Mouse (Mus musculus): ENCODE results near the gene Tm2d1. TPM values are rescaled to one million over a fixed set of nuclear protein-coding genes. Genes with fewer than 3 reads are reported as not detected.
"Not testable (repeated sequence)": the region's sequence is repeated elsewhere in the genome, so short reads cannot be mapped to it uniquely, and the experiment has no call there.

Gene Tm2d1
- 50.0 and 52.2 TPM in 2 replicates for polyA plus RNA-seq (2012; rRNA removed)

DNA sequence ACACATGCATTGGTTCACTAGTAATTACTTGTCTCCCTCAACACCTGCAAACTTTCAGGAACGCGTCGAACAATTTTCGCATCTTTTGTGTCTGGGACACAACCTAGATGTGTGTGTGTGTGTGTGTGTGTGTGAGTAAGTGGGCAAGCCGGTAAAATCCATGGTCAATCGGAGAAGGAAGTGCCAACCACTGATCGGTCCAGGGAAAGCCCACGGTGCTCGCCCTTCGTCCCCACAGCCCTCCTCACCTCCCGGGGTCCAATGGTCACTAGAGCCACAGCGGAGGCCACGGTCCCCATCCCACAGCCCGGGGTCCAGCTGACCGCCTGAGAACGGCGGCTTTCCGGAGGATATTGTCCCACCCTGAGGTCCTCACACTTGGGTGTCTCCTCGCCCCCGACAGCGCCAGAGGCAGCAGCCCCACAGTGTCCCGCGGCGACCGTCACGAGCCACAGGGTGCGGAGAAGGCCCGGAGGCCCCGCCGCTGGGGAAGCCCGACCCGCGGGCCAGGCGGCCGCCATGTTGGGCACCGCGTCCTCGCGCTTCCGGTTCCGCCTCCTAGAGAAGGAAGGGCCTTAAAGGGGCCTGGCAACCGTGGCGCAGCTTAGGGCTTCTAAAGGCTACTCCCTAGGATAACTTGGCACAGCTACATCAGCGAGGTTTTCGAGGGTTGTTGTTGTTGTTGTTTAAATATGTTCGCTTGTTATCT, at the start of gene Tm2d1:
TSS of gene Tm2d1 (minus strand) at position 591 of the 709 bp plus-strand sequence.
- TF ChIP-seq POLR2A (IDR thresholded peaks at IDR 0.05; ENCODE audit: borderline replicate concordance, extremely low read depth, insufficient read depth, insufficient read length, poor library complexity, severe bottlenecking): peak; percentile 100
- no peak for TF ChIP-seq CTCF (IDR thresholded peaks at IDR 0.05; ENCODE audit: borderline replicate concordance, extremely low read depth, insufficient read depth, insufficient read length)
- DNase-seq (ENCODE audit: low read depth): peak; percentile 93

DNA sequence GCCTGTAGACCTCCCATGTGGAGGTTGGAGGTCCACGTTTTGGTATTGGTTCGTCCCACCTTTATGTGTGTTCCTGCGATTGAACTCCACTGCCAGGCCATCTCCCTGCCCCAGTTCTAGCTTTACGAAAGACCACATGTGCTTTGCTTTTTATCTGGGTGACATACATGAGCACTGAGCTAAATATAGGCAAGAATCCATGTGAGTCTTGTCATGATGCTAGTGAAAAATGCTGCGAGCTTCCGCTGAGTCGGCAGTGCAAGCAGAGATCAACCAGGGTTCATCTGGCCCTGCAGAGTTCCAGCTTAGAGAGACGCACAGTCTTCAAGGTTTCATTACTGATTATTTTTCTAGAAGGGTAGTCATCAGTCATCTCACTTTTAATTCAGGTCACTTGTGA, 45.3 kb upstream of the Tm2d1 start:
- DNase-seq (ENCODE audit: low read depth): no peak
- TF ChIP-seq CTCF (IDR thresholded peaks at IDR 0.05; ENCODE audit: borderline replicate concordance, extremely low read depth, insufficient read depth, insufficient read length): no peak
- no peak for TF ChIP-seq POLR2A (IDR thresholded peaks at IDR 0.05; ENCODE audit: borderline replicate concordance, extremely low read depth, insufficient read depth, insufficient read length, poor library complexity, severe bottlenecking)

DNA sequence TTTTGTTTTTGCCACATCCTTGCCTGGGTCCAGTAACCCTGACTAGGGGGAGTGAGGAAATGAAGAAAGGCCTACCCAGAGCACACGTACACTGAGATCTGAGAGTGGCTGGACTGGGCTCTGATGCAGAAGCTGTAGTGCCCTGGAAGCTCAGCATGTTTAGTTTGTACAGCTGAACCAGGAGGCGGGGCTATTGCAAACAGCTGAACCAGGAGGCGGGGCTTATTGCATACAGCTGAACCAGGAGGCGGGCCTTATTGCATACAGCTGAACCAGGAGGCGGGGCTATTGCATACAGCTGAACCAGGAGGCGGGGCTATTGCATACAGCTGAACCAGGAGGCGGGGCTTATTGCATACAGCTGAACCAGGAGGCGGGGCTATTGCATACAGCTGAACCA, 32.0 kb upstream of the Tm2d1 start:
- not testable (repeated sequence) for DNase-seq (ENCODE audit: low read depth)

DNA sequence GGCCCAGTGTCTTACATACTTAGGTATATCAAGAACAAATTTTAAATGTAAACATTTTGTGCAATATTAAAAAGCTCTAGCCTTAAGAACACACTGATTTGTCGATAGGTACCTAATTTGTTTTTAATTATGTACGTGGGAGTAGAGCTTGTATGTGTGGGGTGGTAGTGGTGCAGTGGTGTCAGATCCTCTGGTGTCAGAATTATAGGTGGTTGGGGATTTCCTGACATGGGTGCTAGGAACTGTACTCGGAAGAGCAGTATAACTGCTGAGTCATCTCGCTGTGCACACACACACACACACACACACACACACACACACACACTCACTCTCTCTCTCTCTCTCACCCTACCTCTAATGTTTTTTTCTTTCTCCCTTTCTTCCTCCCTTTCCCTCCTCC, 25.3 kb upstream of the Tm2d1 start:
- TF ChIP-seq CTCF (IDR thresholded peaks at IDR 0.05; ENCODE audit: borderline replicate concordance, extremely low read depth, insufficient read depth, insufficient read length): no peak
- no peak for TF ChIP-seq POLR2A (IDR thresholded peaks at IDR 0.05; ENCODE audit: borderline replicate concordance, extremely low read depth, insufficient read depth, insufficient read length, poor library complexity, severe bottlenecking)
- no peak for DNase-seq (ENCODE audit: low read depth)

DNA sequence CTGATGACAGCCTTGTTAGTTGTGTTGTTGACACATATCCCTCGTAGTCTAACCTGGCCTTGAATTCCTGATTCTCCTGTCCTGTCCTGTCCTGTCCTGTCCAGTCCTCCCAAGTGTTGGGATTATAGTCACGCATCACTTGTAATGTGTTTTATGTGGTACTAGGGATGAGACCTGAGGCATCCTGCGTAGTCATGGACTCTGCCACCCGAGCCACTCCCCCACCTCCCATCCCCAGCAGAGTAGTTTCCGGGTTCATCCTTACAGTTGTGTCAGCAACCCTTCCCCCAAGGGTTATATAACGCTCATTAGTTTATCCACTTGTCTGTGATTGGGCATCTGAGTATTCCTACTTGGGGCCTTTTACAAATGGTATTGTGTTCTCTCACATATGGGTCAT, 21.3 kb upstream of the Tm2d1 start:
- DNase-seq (ENCODE audit: low read depth): no peak
- TF ChIP-seq CTCF (IDR thresholded peaks at IDR 0.05; ENCODE audit: borderline replicate concordance, extremely low read depth, insufficient read depth, insufficient read length) (no peak), POLR2A (IDR thresholded peaks at IDR 0.05; ENCODE audit: borderline replicate concordance, extremely low read depth, insufficient read depth, insufficient read length, poor library complexity, severe bottlenecking) (no peak)

DNA sequence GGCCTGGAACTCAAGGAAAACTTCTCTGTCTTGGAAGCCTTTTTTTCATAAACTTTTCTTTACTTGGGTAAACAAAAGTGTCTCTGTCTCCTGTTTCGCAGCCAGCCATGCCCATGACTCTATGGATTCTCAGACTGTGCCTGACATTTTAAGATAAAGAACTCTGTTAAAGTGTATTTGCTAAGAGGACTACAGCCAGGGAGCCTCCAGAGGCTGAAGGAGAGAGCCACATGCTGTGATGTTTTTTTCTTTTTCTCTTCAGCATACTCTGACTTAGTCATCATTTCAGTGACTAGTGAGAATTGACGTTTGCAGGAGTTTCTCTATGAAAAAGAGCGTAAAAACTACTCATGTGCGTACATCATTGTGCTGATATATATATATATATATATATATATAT, 20.4 kb upstream of the Tm2d1 start:
- TF ChIP-seq CTCF (IDR thresholded peaks at IDR 0.05; ENCODE audit: borderline replicate concordance, extremely low read depth, insufficient read depth, insufficient read length) (no peak), POLR2A (IDR thresholded peaks at IDR 0.05; ENCODE audit: borderline replicate concordance, extremely low read depth, insufficient read depth, insufficient read length, poor library complexity, severe bottlenecking) (no peak)
- no peak for DNase-seq (ENCODE audit: low read depth)

DNA sequence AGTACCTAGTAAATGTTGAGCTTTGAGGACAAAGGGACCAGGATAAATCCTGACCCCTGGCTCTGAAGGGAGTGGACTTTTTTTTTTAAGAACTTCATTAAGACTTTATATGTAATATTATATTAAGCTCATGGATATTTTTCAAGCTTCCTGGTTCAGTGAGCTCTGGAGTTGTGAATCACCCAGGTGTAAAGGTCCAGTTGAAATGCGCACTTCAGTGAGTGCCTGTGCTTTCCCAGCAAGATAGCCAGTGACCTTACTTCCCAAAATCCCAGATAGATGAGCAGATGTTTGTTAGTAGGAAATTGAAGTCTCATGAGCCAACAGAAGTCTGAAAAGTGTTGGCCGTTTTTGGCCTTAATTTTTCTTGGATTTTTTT, 18.5 kb upstream of the Tm2d1 start:
- DNase-seq (ENCODE audit: low read depth): no peak

DNA sequence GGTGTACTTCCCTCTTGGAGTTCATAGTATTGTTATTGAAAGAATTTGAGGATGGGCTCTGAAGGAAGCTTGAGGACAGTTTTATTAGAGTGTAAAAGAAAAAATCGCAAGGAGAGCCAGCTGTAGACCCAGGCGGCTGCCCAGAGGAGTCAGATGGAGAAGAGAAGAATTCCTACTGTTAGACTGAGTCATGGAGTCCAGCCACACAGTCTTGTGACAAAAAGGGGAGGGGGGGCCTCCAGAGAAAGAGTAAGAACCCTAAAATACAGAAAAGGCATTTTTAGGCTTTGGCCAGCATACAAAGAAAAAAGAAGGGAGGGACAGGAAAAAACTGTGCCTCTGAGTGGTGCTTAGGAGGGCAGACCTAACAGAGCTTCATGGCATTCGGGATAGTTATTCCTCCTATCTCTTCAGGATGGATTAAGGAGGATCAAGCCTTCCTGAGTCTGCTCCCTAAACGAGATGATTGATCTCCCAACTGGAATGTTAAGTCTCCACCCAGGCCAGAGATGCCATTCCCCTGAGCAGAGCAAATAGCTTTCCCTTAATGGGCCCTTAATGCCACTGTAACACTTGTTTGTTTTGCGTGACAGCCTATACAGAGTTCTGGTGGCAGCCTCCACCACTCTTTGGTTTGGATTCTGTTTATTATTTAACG, 17.9 kb upstream of the Tm2d1 start:
- DNase-seq (ENCODE audit: low read depth): no peak
- no peak for TF ChIP-seq POLR2A (IDR thresholded peaks at IDR 0.05; ENCODE audit: borderline replicate concordance, extremely low read depth, insufficient read depth, insufficient read length, poor library complexity, severe bottlenecking)
- TF ChIP-seq CTCF (IDR thresholded peaks at IDR 0.05; ENCODE audit: borderline replicate concordance, extremely low read depth, insufficient read depth, insufficient read length): no peak

More for the DNA sequence above, 18.5 kb upstream of the Tm2d1 start:
- TF ChIP-seq POLR2A (IDR thresholded peaks at IDR 0.05; ENCODE audit: borderline replicate concordance, extremely low read depth, insufficient read depth, insufficient read length, poor library complexity, severe bottlenecking) (no peak), CTCF (IDR thresholded peaks at IDR 0.05; ENCODE audit: borderline replicate concordance, extremely low read depth, insufficient read depth, insufficient read length) (no peak)

DNA sequence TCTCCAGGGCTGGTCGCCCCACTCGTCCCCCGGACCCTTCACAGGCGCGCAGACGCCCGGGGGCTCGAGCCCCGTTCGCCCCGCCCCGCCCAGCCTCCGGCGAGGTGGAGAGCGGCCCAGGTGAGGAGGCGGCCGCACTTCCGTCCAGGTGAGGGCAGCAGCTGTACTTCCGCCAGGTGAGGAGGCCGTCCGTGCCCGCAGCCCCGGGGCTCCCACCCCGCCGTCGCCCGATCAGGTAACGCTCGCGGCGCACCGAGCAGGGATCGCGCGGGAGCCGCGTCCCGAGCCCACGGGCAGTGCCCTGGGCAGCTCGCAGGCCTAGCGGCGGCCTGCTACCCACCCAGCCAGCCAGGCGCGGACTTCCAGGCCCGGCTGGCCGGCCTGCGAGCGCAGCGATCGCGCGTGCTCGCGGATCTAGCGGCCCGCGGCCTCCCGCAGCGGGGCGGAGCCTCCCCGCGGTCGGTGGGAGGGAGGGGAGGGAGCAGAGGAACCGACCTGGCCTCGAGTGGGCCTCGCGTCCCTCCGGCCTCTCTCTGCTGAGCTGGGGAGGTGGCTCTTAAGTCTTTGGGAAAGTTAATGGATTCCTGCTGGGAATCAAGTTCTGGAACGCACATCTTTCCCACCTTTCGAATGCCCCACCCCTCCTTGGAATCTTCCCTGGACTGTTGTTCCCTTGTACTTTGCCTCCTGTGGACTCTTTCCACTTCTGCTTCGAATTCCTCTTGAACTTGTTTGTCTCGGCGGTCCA, 12.8 kb upstream of the Tm2d1 start, which contains the start of gene Patj:
TSS of gene Patj (plus strand) at position 96 of the 748 bp plus-strand sequence.
- peak; percentile 79 for DNase-seq (ENCODE audit: low read depth)
- TF ChIP-seq POLR2A (IDR thresholded peaks at IDR 0.05; ENCODE audit: borderline replicate concordance, extremely low read depth, insufficient read depth, insufficient read length, poor library complexity, severe bottlenecking) (peak; percentile 88), CTCF (IDR thresholded peaks at IDR 0.05; ENCODE audit: borderline replicate concordance, extremely low read depth, insufficient read depth, insufficient read length) (no peak)

DNA sequence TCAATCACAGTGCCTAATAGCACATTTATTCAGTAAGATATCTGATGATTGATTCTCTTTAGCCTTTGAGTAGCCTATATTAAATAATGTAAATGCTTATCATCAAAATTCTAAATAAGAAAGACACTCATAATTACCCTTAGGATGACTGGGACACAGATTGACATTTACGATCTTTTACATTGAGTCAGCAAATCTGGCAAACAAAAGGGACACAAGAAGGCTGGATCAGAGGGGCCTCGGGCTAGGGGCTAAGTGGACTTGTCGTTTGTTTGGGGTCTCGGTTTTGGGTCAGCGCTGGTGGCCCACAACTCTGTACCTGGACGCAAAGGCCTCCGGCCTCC, 12.2 kb upstream of the Tm2d1 start:
- peak; percentile 70 for DNase-seq (ENCODE audit: low read depth)
- no peak for TF ChIP-seq POLR2A (IDR thresholded peaks at IDR 0.05; ENCODE audit: borderline replicate concordance, extremely low read depth, insufficient read depth, insufficient read length, poor library complexity, severe bottlenecking)
- no peak for TF ChIP-seq CTCF (IDR thresholded peaks at IDR 0.05; ENCODE audit: borderline replicate concordance, extremely low read depth, insufficient read depth, insufficient read length)

DNA sequence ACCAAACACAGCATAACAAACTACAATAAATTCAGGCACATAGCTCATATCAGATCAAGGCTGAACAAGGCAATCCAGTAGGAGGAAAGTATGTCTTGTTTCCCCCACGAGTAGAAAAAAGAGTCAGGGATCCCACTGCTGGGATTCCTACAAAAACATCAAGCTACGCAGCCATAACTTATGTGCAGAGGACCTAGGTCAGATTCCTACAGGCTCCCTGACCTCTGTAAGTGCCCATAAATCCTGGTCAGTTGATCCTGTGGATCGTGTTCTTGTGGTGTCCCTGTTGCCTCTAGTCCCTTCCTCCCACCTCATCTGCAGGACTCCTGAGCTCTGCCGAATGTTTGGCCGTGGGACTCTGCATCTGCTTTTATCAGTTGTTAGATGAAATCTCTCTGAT, 1.9 kb upstream of the Tm2d1 start:
- DNase-seq (ENCODE audit: low read depth): no peak
- TF ChIP-seq POLR2A (IDR thresholded peaks at IDR 0.05; ENCODE audit: borderline replicate concordance, extremely low read depth, insufficient read depth, insufficient read length, poor library complexity, severe bottlenecking) (no peak), CTCF (IDR thresholded peaks at IDR 0.05; ENCODE audit: borderline replicate concordance, extremely low read depth, insufficient read depth, insufficient read length) (no peak)

Measured in brain, embryonic 14.5 days (tissue).